Mouse (Mus musculus) CH12.LX (cell line): ENCODE data around the gene Flt3l. TPM values are rescaled to one million over a fixed set of nuclear protein-coding genes. Genes with fewer than 3 reads are reported as not detected.
A peak's percentile ranks its signal among the peaks of the same experiment; 100 is the strongest.

Source experiments
- DNase-seq: peaks from one replicate; pipeline ENCODE4 v3.0.0-alpha.2; 2013; ENCODE audit errors: extremely low read depth
- H3K27ac ChIP-seq: 2 replicates; pipeline ENCODE4 v1.5.1; 2012; ENCODE audit warnings: low read depth, mild to moderate bottlenecking, control low read depth, moderate library complexity; ENCODE audit not compliant: insufficient read depth
- H3K27me3 ChIP-seq: replicated peaks from 2 replicates; pipeline ENCODE3; 2012; ENCODE audit warnings: inconsistent platforms
- H3K36me3 ChIP-seq, 2 experiments: replicated peaks in 1 of 2; 2 replicates each; pipeline versions ENCODE3 to v1.6.1; 2012; ENCODE audit warnings: inconsistent platforms in 1 of 2, low read length in 1 of 2, mild to moderate bottlenecking in 1 of 2, mixed read lengths in 1 of 2, moderate library complexity in 1 of 2; ENCODE audit not compliant: control insufficient read depth in 1 of 2, insufficient read depth in 1 of 2
- H3K4me1 ChIP-seq, 2 experiments: 2 replicates each; pipeline ENCODE4 v1.6.1; 2012; ENCODE audit warnings: inconsistent platforms in 1 of 2, moderate library complexity in 1 of 2; ENCODE audit not compliant: insufficient read depth in 2 of 2, control insufficient read depth in 1 of 2
- H3K4me2 ChIP-seq: 2 replicates; pipeline ENCODE4 v1.6.1; 2012; ENCODE audit warnings: low read depth, mild to moderate bottlenecking, control low read depth; ENCODE audit not compliant: poor library complexity, insufficient read depth, severe bottlenecking
- H3K4me3 ChIP-seq, 3 experiments: fragments of 150-350 bp in 1 of 3; sonication (generic) in 1 of 3; replicated peaks in 1 of 3; 2 replicates each; pipeline versions ENCODE3 to v1.5.1; 2011 to 2012; ENCODE audit warnings: low read depth in 2 of 3, low read length in 2 of 3, mild to moderate bottlenecking in 2 of 3, moderate library complexity in 2 of 3, control low read depth in 1 of 3, improper control_type of control experiment in 1 of 3, inconsistent platforms in 1 of 3, mixed read lengths in 1 of 3; ENCODE audit not compliant: poor library complexity in 1 of 3
- H3K79me2 ChIP-seq: replicated peaks from 2 replicates; pipeline ENCODE4 v1.6.1; 2012; ENCODE audit warnings: mild to moderate bottlenecking, moderate library complexity; ENCODE audit not compliant: control insufficient read depth, poor library complexity, insufficient read depth, severe bottlenecking; ENCODE audit errors: extremely low read depth
- H3K9ac ChIP-seq: 2 replicates; pipeline ENCODE4 v1.6.1; 2012; ENCODE audit warnings: low read depth, mild to moderate bottlenecking, control low read depth, moderate library complexity; ENCODE audit not compliant: insufficient read depth
- H3K9me3 ChIP-seq: replicated peaks from 2 replicates; pipeline ENCODE3; 2012; ENCODE audit warnings: low read length, inconsistent platforms, mixed read lengths
- CHD1 ChIP-seq: IDR thresholded peaks from 2 replicates; pipeline ENCODE4 v1.6.1; 2012; ENCODE audit warnings: low read depth, low read length, improper control_type of control experiment, inconsistent platforms
- E2F4 ChIP-seq: IDR thresholded peaks from 2 replicates; pipeline ENCODE4 v1.6.1; 2011; ENCODE audit warnings: low read depth, low read length, improper control_type of control experiment; ENCODE audit not compliant: insufficient replicate concordance
- ELF1 ChIP-seq: IDR thresholded peaks from 2 replicates; pipeline ENCODE4 v1.6.1; 2014; ENCODE audit warnings: low read depth, mild to moderate bottlenecking, inconsistent platforms, low read length, improper control_type of control experiment
- EP300 ChIP-seq: IDR thresholded peaks from 2 replicates; pipeline ENCODE4 v1.6.1; 2011; ENCODE audit warnings: low read length, improper control_type of control experiment
- ETS1 ChIP-seq: conservative IDR thresholded peaks from 2 replicates; pipeline ENCODE4 v1.6.1; 2012; ENCODE audit warnings: low read depth, mild to moderate bottlenecking, inconsistent platforms, low read length, improper control_type of control experiment, moderate library complexity
- JUN ChIP-seq: IDR thresholded peaks from 2 replicates; pipeline ENCODE4 v1.6.1; 2011; ENCODE audit warnings: low read depth, mild to moderate bottlenecking, low read length, improper control_type of control experiment, moderate library complexity; ENCODE audit not compliant: insufficient read depth
- JUND ChIP-seq: conservative IDR thresholded peaks from 2 replicates; pipeline ENCODE4 v1.6.1; 2011; ENCODE audit warnings: low read depth, low read length, improper control_type of control experiment
- MAFK ChIP-seq: IDR thresholded peaks from 2 replicates; pipeline ENCODE4 v1.6.1; 2011; ENCODE audit warnings: low read length, improper control_type of control experiment; ENCODE audit not compliant: insufficient replicate concordance
- MAX ChIP-seq: IDR thresholded peaks from 2 replicates; pipeline ENCODE4 v1.6.1; 2011; ENCODE audit warnings: low read length, improper control_type of control experiment
- MAZ ChIP-seq: IDR thresholded peaks from 2 replicates; pipeline ENCODE4 v1.6.1; 2012; ENCODE audit warnings: low read depth, mild to moderate bottlenecking, inconsistent platforms, low read length, improper control_type of control experiment, moderate library complexity
- MYC ChIP-seq: IDR thresholded peaks from 2 replicates; pipeline ENCODE4 v1.6.1; 2011; ENCODE audit warnings: low read depth, mild to moderate bottlenecking, improper control_type of control experiment, low read length
- NELFE ChIP-seq: IDR thresholded peaks from 2 replicates; pipeline ENCODE4 v1.6.1; 2011; ENCODE audit warnings: low read depth, low read length, improper control_type of control experiment
- RCOR1 ChIP-seq: conservative IDR thresholded peaks from 2 replicates; pipeline ENCODE4 v1.6.1; 2012; ENCODE audit warnings: low read depth, mild to moderate bottlenecking, inconsistent platforms, low read length, improper control_type of control experiment
- SIN3A ChIP-seq: IDR thresholded peaks from 2 replicates; pipeline ENCODE4 v1.6.1; 2012; ENCODE audit warnings: low read length, improper control_type of control experiment, inconsistent platforms
- TCF12 ChIP-seq: IDR thresholded peaks from 2 replicates; pipeline ENCODE4 v1.6.1; 2014; ENCODE audit warnings: low read depth, mild to moderate bottlenecking, inconsistent platforms, low read length, improper control_type of control experiment
- USF1 ChIP-seq: IDR thresholded peaks from 2 replicates; pipeline ENCODE4 v1.6.1; 2014; ENCODE audit warnings: low read depth, mild to moderate bottlenecking, inconsistent platforms, low read length, improper control_type of control experiment
- USF2 ChIP-seq: conservative IDR thresholded peaks from 2 replicates; pipeline ENCODE4 v1.6.1; 2011; ENCODE audit warnings: low read depth, low read length, improper control_type of control experiment
- ZC3H11A ChIP-seq: IDR thresholded peaks from 2 replicates; pipeline ENCODE4 v1.6.1; 2012; ENCODE audit warnings: low read depth, mild to moderate bottlenecking, inconsistent platforms, low read length, improper control_type of control experiment
- ZKSCAN1 ChIP-seq: IDR thresholded peaks from 2 replicates; pipeline ENCODE4 v1.6.1; 2012; ENCODE audit warnings: low read depth, inconsistent platforms, low read length, improper control_type of control experiment, borderline replicate concordance
- ZMIZ1 ChIP-seq: IDR thresholded peaks from 2 replicates; pipeline ENCODE4 v1.6.1; 2012; ENCODE audit warnings: low read depth, mild to moderate bottlenecking, inconsistent platforms, low read length, improper control_type of control experiment
- dilution Hi-C: fragments of 300-500 bp; cut with MboI; formaldehyde crosslinking; loops from 2 replicates; pipeline ENCODE4 v1.14.3; 2020; ENCODE audit warnings: low sequenced_read_pairs; ENCODE audit not compliant: extremely low pct_unique_long_range_greater_than_20kb, extremely low pct_ligation_motif_present
- in situ Hi-C: fragments of 300-500 bp; cut with MboI; formaldehyde crosslinking; loops from 3 replicates; pipeline ENCODE4 v1.14.3; 2019; ENCODE audit warnings: low sequenced_read_pairs, low pct_ligation_motif_present, low pct_unique_long_range_greater_than_20kb, mixed read lengths
- polyA plus RNA-seq: library from polyadenylated mRNA; unstranded; fragments of >175 nt; gene quantifications from 2 replicates; pipeline ENCODE4 v1.2.1, GENCODE M21; 2012; ENCODE audit warnings: low read depth; ENCODE audit not compliant: insufficient read length
- total RNA-seq, 2 experiments: library from RNA; depleted of rRNA; stranded (reverse); fragments of 300-350 nt in 1 of 2; fragments of >200 nt in 1 of 2; gene quantifications; 2 replicates each; pipeline ENCODE4 v1.2.3; 2012 to 2014

Flt3l gene
- total and polyA plus RNA-seq, 3 experiments = 4.6 to 14.9 (median 4.9) TPM

DNA sequence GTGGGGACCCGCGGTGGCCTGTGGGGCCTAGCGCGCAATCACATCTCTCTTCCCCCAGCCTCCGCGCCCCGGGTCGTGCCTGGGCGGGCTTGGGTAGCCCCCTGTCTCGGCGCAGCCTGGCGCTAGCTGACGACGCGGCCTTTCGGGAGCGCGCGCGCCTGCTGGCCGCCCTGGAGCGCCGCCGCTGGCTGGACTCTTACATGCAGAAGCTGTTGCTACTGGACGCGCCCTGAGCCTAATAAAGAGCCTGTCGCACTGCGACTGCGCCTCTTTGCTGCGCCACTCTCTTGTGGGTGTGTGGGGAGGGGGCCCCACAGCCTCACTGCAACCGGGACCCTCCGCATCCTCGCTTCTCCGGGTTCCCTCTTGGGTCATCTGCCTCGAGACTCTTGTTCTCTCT is 45.3 kb upstream of the Flt3l start:
- no peaks in the 10 kb centered on the region for H3K79me2 ChIP-seq
- no peak for DNase-seq
- no peak overlapping the region for H3K27ac ChIP-seq
- H3K4me3 ChIP-seq = no peak overlapping the region
- H3K9ac ChIP-seq = no peak overlapping the region
- peaks cover 0 to 10% of the 10 kb centered on the region in 2 experiments; a peak in 2 of 4 replicates for H3K4me1 ChIP-seq
- dilution Hi-C loops (no loop called here), in situ Hi-C loops (no loop called here)
- H3K9me3 ChIP-seq = peaks cover 2% of the 10 kb centered on the region
- no peak for TF ChIP-seq JUN
- TF ChIP-seq MAFK = no peak
- TF ChIP-seq EP300 = no peak
- TF ChIP-seq E2F4 = no peak
- no peak for TF ChIP-seq SIN3A
- TF ChIP-seq USF1 = no peak
- no peak for TF ChIP-seq ELF1
- no peak for TF ChIP-seq ZKSCAN1
- no peak for TF ChIP-seq JUND
- TF ChIP-seq MYC = no peak
- TF ChIP-seq NELFE = no peak
- TF ChIP-seq ZC3H11A = no peak
- no peak for TF ChIP-seq MAX
- no peak for TF ChIP-seq RCOR1
- no peak for TF ChIP-seq ZMIZ1
- TF ChIP-seq ETS1 = no peak
- no peak for TF ChIP-seq MAZ
- TF ChIP-seq CHD1 = no peak
- TF ChIP-seq USF2 = no peak
- H3K27me3 ChIP-seq = peaks cover 96% of the 10 kb centered on the region
- no peaks in the 10 kb centered on the region for H3K36me3 ChIP-seq
- no peak overlapping the region for H3K4me2 ChIP-seq

DNA sequence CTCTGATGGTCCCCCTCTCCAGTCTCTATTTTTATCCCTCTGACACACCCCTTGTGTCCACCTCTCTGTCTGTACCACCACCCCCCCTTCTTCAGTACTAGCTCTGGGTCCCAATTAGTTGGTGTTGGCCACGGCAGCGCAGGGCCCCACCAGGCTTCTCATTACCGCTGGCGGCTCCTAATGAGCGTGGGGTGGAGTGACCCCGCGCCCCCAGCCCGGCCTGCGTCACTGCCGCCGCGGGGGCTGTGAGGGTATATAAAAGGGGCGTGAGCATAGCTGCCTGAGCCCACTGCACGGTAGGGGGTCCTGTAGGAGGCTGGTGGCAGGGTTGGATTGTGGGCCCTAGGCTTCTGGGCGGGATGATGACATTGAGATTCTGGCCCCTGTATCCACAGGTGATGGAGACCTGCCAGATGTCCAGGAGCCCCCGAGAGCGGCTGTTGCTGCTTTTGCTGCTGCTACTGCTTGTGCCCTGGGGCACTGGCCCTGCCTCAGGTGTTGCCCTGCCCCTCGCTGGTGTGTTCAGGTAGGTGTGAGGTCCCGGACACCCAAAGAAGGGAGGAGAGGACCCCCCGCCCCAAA is 44.8 kb upstream of the Flt3l start, which contains the start of gene Pth2:
Gene Pth2, plus strand, starts transcription at position 100 of the 582 bp plus-strand sequence.
- H3K9me3 ChIP-seq = peaks cover 2% of the 10 kb centered on the region
- in situ Hi-C loops = no loop called here
- 0 out of 2 replicates have a peak within 1 kb of the TSS, but pooled peaks have one; percentile 56 for H3K4me2 ChIP-seq
- no peak within 1 kb of the TSS for H3K4me3 ChIP-seq
- H3K9ac ChIP-seq = no peak within 1 kb of the TSS
- H3K27me3 ChIP-seq = peaks cover 95% of the 10 kb centered on the region
- H3K36me3 ChIP-seq = no peaks in the 10 kb centered on the region
- peaks cover 0 to 9% of the 10 kb centered on the region in 2 experiments; a peak in 2 of 4 replicates for H3K4me1 ChIP-seq
- no peak for DNase-seq
- no peak within 1 kb of the TSS for H3K27ac ChIP-seq
- dilution Hi-C loops = no loop called here
- TF ChIP-seq MAZ = no peak
- no peak for TF ChIP-seq ZC3H11A
- TF ChIP-seq USF1 = no peak
- no peak for TF ChIP-seq TCF12
- H3K79me2 ChIP-seq = no peaks in the 10 kb centered on the region
